Mouse (Mus musculus) induced T-regulatory cell, adult 2 months (primary cell): ENCODE measurements at regions not wholly inside any gene's neighbourhood (a gene's known extent, or its start where the extent isn't known, plus 50 kb on each side); places are given as distances from the start of the nearest gene placed in this dataset.

Experiments
- DNase-seq: peaks from one replicate; pipeline ENCODE4 v3.0.0-alpha.2; 2012; ENCODE audit warnings: low read depth

DNA sequence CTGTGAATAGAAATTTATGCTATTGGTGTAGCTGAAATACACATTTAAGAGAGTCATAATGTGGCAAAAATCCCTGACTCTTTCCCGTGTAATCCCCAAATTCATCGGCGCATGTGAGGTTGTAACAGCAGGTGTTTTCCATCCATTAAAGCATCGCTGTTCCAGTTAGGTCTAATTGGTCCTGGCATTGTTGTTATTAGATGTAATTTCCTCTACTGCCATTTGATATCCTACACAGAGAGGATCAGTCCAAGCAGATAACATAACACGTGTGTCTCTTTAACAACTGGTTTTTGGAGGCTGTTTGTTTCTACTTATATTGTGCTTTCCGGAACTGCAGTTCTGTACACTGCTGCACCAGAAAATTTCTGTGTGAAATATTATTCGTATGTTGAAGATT lies 101.8 kb downstream of the Vgll3 start:
- DNase-seq, result no peak

DNA sequence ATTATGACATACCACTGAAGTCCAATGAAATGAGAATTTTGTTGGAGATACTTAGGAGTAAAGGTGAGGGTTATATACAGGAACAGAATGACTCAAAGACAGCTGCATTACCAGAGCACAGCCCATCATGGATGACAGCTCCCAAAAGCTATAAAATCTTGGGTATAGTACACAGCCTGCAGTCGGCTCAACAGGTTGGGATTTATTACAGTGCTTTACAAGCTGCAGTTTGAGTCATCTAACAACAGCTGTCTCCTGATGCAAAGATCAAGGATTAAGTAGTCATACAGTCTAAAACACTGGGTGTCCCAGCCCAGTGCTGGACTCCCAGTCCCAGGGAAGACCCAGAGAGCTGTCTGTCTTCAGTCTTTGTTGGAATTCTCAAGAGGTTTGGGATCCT lies 110.9 kb downstream of the Vgll3 start:
- DNase-seq, result no peak

GRCm38 (mm10) chr16:65963829-65964228 lies 148.8 kb downstream of the Vgll3 start:
- DNase-seq, result no peak

GRCm38 (mm10) chr16:65964260-65964659 lies 149.2 kb downstream of the Vgll3 start:
- DNase-seq, result no peak

GRCm38 (mm10) chr16:65977075-65977474 lies 162.0 kb downstream of the Vgll3 start:
- DNase-seq, result no peak

DNA sequence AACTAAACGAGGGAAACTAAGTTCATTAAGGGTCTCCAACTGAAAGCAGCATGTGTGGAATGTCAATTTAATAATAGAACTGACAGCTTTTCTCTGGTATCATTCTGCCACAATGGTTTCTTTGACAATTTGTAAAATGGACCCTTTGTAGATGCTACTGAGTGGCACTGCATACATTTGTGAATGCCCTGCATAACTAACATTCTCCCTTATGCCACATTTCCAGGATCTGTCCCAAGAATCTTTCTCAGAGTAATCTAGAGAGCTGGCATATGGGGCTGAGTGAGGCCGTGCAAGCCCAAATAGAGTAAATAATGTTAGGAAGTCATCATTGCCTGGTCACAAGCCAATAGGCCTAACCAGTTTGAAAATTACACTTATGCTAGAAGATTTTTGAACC lies 172.1 kb downstream of the Vgll3 start:
- DNase-seq, result no peak

- no peak for DNase-seq
Measured at GRCm38 (mm10) chr16:65999343-65999742, 184.3 kb downstream of the Vgll3 start.

DNA sequence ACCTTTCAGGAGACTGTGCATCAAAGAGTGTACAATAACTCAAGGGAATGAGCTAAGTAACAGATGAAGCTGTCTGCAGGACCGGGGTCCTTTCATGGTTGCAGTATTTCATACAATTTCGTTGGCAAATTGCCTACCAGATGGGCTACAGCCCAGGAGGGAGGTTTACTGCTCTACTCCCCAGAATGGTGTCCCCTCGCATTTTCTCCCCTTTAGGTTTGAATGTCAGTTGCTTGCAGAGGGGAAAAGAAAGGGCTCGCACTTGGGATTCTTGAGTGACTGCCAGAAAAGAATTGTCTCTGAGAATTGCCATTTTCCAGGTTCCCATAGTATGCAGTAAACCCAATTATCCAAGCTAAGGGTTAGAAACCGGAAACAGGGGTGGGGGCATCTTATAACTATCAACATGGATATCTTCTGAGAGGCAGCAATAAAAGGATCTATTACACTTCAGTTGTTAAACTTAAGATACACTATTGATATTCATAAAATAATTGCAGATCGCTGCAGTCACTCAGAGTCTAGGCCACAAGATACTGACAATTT lies 185.7 kb downstream of the Vgll3 start:
- DNase-seq, result no peak

- no peak for DNase-seq
Measured at GRCm38 (mm10) chr16:66004689-66005088, 189.6 kb downstream of the Vgll3 start.

- peak; percentile 28 for DNase-seq
Measured at GRCm38 (mm10) chr16:66005954-66006580, 191.0 kb downstream of the Vgll3 start.

GRCm38 (mm10) chr16:66013608-66014007 lies 198.6 kb downstream of the Vgll3 start:
- DNase-seq, result peak; percentile 22

GRCm38 (mm10) chr16:66014861-66015602 lies 200.0 kb downstream of the Vgll3 start:
- DNase-seq, result no peak

DNA sequence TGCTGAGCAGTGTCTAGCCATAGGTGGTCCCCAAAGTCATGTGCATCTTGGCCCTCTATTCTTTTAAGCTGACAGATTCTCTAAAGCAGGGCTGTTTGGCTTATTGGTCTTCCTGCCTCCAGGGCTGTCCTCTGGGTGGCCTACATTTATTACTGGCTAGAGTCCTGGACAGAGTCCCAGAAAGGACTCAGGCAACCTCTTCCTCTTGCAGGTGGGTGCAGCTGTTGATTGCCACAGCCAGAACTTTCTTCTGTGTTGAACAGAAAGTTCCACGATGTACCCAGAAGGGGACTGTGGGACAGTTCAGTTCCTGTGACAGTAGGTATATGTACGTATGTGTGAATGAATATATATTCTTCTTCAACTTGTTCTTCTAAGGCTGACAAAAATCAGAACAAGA lies 202.0 kb downstream of the Vgll3 start:
- DNase-seq, result no peak

DNA sequence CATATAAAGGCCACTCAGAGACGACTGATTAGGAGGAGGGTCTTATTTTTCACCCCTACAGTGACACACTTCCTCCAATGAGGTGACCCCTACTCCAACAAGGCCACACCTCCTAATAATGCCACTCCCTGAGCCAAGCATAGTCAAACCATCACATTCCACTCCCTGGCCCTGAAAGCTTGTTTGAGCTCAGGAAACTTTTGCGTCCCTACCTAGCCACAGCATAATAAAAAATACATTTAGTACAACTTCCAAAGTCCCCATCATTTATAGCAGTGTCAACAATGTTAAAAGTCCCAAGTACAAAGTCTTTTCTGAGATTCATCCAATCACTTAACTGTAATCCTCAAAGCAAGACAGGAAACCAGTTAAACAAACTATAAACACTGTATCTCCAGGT lies 208.3 kb downstream of the Vgll3 start:
- no peak for DNase-seq
